Mouse (Mus musculus) ZHBTc4 (cell line): Measurements from ENCODE around the gene Dkkl1.
A peak's percentile ranks its signal among the peaks of the same experiment; 100 is the strongest.

ENCODE experiments used
- DNase-seq: peaks from one replicate; pipeline ENCODE4 v3.0.0-alpha.2; 2011; ENCODE audit warnings: low read depth, low spot score

Dkkl1 gene

DNA sequence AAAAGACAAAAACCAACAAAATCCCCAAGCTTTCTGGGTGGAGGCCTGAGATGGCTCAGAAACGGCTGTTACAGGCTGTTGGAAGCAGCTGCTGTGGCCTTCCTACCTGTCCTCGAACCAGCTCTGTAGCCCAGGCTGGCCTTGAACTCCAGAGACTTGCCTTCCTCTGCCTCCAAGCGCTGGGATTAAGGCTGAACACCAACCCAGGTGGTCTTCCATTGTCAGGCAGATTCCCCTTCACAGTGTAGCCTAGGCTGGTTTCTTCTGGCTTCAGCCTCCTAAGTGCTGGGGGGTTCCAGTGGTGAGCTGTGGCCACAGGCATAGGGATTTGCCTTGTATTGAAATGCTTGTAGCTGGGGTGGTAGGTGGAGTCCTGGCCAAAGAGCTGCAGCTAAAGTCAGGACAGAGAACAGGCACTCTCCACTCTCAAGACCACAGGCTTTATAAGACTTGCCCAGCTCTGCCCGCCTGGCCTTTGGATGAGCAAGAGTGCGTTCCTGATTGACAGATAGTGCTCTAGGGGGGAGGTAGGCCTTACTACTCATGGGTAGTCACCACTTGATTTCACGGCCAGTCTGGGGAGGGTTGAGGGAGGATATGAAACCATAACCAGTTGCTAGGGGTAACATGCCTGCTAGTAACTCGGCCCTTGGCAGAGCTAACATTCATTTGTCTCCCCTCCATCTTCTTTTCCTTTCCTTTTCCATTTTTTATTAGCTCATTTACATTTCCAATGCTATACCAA is 17.7 kb upstream of the Dkkl1 start:
- peak; percentile 81 for DNase-seq

DNA sequence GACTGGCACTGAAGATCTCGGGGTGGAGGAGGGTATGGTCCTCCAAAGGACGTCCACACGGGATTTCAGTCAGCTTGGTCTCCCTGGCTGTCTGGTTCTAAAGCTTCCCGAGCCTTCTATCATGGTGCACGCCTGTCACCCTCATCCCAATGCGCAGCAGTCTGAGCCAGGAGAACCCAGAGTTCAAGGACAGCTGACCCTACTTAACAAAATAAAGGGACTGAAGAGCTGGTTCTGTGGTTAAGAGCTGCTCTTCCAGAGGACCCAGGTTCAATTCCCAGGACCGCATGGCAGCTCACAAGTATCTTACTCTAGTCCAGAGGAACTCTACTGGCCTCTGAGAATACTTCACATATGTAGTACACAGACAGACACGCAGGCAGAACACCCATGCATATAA is 17.1 kb upstream of the Dkkl1 start:
- peak; percentile 31 for DNase-seq

DNA sequence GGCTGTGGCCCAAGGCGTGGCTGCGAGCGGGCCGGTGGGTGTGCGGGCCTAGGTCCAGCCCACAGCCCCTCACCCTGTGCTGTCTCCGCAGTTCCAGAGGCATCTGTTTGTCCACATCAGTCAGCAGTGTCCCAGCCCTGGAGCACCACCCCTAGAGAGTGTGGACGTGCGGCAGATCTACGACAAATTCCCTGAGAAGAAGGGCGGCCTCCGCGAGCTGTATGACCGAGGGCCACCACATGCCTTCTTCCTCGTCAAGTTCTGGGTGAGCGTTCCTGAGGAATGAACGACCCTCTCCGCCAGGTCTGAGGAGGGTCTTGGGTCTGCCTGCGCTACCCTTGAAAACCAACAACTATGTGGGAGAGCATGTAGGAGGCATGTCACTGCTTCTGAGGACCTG is 16.6 kb upstream of the Dkkl1 start:
- no peak for DNase-seq

DNA sequence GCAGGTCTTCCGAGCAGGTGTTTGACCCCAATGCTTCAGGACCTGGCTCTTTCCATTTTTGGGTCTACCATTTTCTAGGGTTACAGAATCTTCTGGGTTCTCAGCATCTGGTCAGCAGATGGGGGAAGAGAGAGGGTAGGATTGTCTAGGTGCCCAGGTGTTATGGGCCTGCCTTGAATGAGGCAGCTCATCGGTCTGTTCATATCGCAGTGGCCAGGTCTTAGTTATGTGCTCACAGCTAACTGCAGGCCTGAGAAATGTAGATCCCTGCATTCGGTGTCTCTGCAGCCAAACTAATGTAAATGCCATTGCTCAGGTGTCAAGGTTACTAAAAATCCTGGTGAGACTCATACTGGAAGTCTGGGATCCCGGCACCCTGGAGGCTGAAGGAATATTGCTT is 14.5 kb upstream of the Dkkl1 start:
- no peak for DNase-seq

DNA sequence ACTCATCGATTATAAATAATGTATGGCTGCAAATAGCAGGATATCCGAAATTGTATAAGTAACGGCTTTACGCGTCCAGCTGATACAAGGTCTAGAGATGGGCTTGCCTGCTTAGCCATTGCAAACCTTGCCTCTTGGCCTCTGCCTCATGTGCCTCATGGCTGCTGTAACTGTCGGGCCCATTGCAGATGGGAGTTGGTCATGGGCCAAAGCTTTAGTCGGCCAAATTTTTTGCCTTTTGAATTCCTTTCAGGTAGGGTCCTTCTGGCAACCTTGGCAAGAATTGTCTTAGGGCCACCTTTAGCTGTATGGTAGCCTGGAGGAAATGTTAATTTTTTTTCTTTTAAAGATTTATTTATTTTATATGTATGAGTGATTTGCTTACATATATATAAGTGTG is 12.9 kb upstream of the Dkkl1 start:
- no peak for DNase-seq

DNA sequence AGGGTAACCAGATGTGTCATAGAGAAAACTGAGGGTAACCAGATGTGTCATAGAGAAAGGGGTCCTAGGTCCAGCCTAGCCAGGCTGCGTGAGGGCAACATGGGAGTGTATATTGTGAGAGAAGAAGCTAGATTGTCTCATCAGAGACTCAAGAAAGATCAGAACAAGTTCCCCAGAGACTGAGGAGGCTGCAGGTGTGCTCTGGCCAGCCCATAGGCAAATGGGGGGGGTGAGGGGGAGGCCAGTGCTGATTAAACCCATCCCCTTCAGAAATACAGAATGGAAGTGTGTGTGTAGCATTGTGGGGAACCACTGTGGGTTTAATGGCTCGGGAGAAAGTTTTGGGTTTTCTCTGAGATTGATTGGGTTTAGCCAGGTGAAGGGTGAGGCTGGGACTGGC is 9.7 kb upstream of the Dkkl1 start:
- DNase-seq: no peak

DNA sequence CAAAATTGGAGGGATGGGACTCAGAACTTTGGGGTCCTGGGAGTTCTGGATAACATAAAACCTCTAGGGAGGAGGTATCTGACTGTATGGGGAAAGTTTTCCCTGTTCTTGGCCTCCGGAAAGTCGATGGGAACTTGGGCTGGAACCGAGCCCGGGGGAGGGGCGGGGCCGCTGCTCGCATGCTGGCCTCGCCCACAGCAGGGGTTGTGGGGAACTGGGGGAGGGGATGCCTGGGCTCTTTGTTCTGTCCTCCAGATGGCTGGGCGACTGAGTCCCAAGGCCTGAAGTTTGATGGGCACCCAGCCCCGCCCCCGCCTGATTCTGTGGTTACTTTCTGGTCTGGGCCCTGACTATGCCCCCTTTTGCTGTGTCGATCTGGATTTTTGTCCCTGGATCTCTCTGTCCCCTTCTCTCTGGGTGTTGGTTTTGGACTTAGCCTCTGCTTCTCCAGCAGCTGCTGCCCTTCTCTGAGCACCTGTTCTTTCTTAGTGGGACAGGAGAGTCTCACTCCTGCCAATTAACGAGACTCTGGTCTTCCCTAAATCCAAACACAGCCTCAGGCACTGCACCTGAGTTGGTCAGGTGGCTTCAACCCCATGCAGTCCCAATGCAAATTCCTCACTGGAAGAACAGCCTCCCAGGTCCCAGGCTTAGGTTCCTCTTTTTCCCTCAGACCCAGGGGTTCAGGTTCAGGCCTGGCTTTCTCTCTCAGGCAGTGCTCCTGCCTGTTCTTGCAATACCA is 4.7 kb upstream of the Dkkl1 start:
- peak; percentile 91 for DNase-seq

DNA sequence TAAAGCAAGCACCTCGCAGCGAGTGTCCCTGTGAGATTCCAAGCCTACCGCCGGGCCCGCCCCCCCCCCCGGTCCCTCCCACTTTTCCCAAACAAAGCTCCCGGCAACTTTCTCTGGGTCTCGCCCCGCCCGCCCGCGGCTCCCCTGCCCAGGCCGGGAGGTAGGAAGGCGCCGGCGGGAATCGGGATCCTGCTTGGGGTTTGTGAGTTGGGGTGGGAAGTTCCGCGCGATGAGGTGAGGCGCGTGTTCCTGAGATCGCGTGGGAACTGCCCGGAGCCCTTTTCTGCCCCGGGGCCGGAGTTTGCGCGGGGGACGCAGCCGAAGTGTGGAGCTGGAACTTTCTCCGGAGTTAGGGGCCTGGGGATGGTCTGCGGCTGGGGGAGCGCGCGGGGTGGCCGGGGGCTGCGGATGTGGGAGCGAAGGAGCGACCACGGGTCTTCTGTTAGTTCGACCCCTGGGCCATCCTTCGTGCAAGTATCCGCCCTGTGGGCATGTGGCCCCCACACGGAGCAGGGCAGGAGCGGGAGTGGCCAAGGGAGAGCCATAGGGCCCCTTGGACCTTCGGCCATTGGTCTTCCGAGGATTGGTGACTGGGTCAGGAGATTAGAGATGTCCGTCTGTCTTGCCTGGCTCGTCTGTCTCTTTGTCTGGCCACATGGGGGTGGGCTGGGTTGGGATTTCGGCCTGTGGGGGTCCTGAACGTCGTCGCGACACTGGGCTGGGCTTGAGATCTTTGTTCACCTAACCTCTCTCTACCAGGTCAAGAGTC is 3.9 kb upstream of the Dkkl1 start, which contains the start of gene Tead2:
Gene Tead2, plus strand, starts transcription at position 81 of the 769 bp plus-strand sequence.
- DNase-seq: peak; percentile 92

DNA sequence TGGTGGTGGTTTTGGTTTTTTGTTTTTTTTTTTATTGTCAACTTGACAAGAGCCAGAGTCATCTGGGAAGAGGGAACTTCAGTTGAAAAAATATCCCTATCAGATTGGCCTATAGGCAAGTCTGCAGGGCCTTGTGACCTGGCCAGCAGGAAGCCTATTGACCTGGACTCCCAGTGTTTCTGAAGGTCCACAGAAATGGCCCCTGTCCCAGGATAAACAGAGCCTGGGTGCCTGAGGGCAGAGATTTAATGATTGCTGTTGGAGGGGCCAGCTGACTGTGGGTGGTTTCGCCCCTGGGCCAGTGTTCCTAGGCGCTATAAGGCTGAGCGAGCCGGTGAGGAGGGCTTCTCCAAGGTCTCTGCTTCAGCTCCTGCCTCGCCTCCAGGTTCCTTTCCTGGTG is 1.8 kb upstream of the Dkkl1 start:
- DNase-seq: no peak

DNA sequence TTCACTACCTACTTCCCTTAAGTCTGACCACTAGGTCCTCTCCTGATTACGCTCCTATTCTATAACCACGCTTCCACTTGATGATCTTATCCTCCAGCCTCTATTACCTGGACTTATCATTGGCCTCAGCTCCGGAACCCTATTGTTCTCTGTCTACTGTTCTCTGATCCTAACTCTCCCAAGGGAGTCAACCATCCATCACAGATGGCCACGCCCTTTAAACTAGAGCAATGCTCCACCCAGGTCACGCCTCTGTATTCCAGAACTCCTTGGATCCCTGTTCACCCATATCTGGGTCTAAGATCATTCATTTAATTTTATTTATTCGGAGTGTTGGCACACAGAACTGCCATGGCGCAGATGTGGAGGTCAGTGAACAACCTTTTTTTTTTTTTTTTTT is 409 bp upstream of the Dkkl1 start:
- DNase-seq: no peak

DNA sequence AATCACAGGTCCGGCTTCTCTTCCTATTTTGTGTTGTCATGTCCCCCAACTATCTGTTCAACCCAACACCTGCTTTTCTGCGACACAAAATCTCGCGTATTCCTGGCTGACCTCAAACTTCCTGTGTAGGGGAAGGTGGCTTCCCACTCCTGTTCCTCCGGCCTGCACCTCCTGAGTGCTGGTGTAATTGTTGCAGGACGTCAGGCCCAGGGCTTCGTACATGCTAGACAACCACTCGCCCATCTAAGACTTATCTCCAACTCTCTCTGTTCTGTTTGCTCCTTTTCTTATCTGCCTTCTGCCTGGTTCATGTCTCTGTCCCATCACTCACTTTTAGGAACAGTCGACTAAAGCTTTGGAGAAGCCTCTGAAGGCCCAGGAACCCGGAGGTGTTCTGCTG is 877 bp downstream of the Dkkl1 start:
- no peak for DNase-seq

DNA sequence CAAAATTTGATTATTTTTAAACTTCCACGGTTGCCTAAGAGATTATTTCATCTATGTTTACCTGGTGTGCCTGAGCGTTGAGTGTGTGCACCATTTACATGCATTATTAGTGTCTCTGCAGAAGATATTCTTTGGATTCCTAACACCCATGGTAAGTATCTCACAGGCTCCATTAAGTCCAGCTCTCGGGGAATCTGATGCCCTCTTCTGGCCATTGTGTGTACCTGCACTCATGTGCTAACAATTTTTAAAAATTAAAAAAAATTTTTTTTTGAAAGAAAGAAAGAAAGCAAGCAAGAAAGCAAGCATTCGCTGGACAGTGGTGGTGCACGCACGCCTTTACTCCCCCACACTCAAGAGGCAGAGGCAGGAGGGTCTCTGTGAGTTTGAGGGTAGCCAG is 3.7 kb downstream of the Dkkl1 start:
- no peak for DNase-seq

DNA sequence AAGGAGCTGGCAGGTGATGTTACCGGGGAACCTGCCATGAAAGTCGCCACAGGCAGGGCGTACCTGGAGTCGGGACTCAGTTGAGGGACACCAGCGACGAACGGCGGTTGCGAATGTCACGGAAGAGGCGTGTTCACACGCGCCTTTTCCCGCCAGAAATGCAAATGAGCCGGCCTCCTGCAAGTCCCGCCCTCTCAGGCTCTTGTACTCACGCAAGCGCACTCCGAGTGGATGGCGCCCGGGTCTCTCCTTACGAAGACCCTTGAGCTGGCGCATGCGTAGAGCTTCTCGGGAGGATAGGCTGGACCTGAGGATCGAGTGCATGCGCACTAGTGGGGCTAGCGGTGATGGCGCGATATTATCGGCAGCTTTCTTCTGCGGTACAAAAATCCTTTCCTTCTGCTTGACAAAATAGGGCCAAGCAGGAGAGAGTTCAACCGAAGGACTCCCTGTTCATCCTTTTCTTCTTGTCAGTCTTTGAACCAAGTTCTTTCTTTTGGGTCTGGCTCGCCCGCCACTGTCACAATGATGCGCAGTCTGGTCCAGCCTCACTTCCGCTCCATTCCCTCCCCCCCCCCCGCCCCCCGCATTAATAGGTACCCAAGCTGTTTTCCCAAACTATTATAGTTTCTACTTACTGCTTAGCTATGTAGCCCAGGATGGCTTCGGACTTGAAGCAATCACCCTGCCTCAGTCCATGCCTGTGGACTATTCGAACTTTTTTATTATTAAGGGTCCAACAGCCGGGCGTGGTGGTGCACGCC is 7.4 kb downstream of the Dkkl1 start, which contains the start of gene Ccdc155:
Gene Ccdc155, minus strand, starts transcription at position 513 of the 764 bp plus-strand sequence.
- DNase-seq: peak; percentile 99

DNA sequence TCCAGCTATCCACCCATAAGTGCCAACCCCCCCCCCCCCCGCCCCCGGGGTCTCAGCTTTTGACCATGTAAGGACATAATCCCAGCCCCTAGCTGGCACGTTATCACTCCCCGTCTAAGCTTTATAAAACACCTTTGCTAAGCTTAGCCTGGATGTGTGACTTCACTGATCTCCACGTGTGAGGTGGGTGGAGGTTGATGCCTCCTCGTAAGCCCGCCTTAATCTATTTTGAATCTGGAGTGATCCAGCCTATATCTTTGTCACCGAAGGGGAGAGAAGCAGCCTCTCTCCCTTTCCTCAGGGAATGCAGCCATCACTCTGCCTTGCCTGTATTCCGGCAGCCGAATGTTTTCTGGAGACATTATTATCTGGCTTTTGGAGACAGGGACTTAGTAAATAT is 9.3 kb downstream of the Dkkl1 start:
- DNase-seq: no peak

DNA sequence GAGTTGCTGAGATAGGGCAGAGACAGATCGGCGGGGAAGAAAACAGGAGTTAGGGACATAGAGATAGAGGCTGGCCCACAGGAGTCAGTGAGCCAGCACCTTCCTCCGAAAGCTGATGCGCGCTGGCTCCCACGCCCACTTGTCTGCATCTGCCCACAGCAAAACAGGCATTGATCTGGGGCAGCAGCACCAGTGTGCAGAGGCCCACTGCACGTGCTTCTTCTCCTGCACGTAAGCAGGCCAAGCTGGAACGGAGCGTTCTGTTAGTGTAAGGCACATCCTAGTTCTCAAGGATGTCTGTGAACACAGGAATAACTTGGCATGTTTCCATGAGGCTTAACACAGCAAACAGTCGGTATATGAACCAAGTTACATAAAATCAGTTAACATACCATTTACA is 13.0 kb downstream of the Dkkl1 start:
- DNase-seq: no peak

DNA sequence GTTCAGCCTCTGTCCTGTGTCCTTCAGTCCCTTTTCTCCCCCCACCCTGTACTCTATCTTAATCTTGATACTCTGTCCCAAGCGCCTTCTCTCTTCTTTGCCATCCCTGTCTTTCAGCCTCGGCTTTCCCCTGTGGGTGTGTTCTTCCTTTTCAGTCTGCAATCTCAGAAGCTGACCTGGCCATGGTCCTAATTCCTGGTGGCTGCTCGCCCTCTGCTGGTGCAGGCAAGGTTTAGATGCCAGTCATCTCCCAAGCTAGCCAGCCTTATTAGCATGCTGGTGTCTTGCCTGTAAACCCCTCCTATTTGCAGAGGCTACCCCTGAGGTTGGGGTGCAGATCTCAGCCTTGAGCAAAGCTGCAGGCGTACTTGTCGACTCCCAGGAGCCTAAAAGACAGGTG is 13.5 kb downstream of the Dkkl1 start:
- DNase-seq: peak; percentile 76

DNA sequence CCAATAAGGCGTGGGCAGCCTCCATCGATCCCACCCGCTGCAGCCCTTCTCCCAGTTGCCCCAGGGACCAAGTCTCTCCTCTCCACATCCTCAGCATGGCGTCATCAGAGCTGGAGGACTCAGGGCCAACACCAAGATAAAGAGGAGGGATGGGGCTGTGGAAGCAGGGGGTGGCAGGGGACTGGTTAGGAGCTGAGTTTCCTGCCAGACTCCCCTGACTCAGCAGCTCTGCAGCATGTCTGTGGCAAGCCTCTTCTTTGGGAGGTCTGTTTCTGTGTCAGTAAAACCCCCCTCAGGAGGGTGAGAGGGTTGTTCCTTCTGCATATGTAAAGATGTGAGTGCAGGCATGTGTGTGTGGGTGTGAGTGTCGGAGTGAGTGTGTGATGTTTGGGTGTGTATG is 15.0 kb downstream of the Dkkl1 start:
- DNase-seq: no peak

DNA sequence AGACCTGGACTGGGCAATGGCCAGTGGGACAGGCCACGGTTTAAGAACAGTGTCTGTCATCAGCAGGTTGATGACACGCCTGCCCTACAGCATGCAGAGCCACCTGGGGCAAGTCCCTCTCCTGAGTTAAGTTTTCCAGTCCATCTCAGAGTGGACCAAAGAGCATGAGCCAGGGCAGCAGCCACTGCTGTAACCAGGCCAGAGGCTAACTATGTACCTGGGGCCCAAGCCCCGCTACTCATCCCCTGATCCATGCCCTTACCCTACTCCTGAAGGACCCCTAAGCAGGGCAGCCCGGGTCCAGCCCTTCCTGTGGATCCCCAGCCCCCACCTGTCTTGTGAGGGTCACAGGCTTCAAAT is 15.8 kb downstream of the Dkkl1 start:
- no peak for DNase-seq

DNA sequence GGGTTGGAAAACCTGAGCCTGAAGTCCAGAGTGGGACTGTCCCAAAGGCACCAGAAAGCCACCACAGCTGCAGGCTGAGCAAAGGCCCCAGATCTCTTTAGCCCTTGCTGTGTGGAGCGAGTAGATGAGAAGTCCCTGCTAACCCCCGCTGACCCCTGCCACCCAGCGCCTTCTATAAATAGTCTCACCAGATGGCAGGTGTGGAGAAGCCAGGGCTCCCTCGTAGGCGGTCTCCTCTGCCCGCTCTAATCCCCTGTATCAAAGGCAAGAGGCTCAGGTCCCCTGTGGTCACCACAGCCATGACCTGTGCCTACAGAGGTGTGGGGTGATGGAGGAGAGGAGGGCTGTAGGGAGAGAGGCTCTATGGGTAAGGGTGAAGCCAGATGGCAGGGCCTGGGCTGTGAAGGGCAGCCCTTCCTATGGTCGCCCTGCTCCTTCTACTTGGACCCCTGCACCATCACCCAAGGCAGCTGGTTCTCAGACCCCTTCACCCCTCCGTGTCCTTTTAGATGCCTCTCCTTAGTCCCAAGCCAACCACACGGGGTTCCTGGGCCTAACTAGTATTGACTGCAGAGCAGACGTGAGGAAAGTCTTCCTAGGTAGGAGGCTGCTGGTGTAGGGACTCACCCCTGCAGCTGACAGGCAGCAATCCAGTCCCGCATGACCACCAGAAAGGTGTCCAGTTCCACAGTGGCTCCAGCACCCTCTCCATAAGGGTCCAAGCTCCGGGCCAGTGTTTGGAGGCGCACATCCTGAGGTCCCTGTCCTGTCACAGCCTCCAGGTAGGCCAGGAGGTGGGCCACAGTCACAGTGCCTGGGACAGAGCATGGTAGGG is 16.4 kb downstream of the Dkkl1 start:
- DNase-seq: no peak

DNA sequence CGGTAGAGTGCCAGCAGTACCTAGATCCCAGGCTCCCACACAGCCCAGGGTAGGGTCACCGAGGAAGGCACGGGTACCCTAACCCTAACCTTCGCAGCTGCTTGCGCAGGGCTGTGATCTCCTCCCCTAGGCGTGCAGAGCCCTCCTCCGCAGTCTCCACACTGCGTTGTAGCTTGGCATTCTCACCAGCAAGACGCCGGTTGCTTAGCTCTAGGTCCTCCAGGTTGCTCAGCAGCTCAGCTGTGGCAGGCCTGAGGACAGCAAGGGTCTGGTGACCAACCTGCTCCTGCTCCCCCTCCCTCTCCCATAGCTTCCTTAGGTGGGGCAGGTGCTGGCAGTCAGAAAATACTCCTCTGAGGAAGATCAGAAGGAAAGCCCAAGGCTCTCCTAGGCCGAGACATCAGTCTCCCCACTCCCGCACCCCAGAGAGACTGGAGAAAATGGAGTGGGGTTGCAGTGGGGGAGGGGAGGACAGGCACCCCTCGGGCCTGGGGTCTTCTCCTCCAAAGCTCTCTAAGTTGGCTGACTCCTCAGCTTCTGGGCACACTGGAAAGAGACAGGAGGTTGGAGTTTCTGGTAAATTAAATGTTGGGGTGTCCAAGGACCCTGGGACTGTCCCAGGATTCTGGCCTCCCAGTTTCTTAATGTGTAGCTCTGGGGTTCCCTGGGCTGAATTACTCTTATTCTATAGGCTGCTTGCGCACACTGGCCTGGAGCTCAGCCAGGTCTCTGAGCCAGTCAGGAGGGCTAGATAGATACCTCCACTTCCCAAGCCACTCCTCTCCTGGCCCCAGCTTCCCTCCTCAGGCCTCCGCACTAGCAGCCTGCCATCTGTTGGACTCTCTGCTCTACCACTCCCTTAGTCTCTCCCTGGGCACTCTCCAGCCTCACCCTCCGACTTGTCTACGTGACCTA is 17.8 kb downstream of the Dkkl1 start:
- DNase-seq: no peak
